Mouse (Mus musculus): ENCODE results near the gene Zfp523. TPM values are rescaled to one million over a fixed set of nuclear protein-coding genes. Genes with fewer than 3 reads are reported as not detected.

Gene Zfp523
- polyA plus RNA-seq, 1 experiment from 2014 or later: 17.3 TPM

- Histone ChIP-seq H3K4me2 (no peak overlapping the region), H3K4me3 (no peak overlapping the region), H3K4me1 (replicated peaks) (no peaks in the 10 kb centered on the region), H3K9me3 (replicated peaks) (no peaks in the 10 kb centered on the region), H3K36me3 (peaks cover 59% of the 10 kb centered on the region), H3K27me3 (no peaks in the 10 kb centered on the region), H3K9ac (no peak overlapping the region), H3K27ac (no peak overlapping the region)
- WGBS: 74% methylated on average over 3 of the region's 3 CpGs
- ATAC-seq (replicated peaks; ENCODE audit: insufficient number of reproducible peaks, insufficient read depth, low FRiP score, low read depth): no peak
Observed at GRCm38 (mm10) chr17:28193559-28193958, 16.6 kb downstream of the Zfp523 start.

GRCm38 (mm10) chr17:28195033-28195432, 18.1 kb downstream of the Zfp523 start:
- Histone ChIP-seq H3K4me1 (replicated peaks) (no peaks in the 10 kb centered on the region), H3K36me3 (peaks cover 67% of the 10 kb centered on the region), H3K9ac (no peak overlapping the region), H3K27me3 (no peaks in the 10 kb centered on the region), H3K4me2 (no peak overlapping the region), H3K9me3 (replicated peaks) (no peaks in the 10 kb centered on the region), H3K27ac (no peak overlapping the region), H3K4me3 (no peak overlapping the region)
- ATAC-seq (replicated peaks; ENCODE audit: insufficient number of reproducible peaks, insufficient read depth, low FRiP score, low read depth): no peak
- WGBS: 94% methylated on average over 10 of the region's 10 CpGs

- 79% methylated on average over 18 of the region's 18 CpGs for WGBS
- Histone ChIP-seq H3K4me1 (replicated peaks) (no peaks in the 10 kb centered on the region), H3K4me3 (no peak overlapping the region), H3K27ac (no peak overlapping the region), H3K9me3 (replicated peaks) (no peaks in the 10 kb centered on the region), H3K27me3 (no peaks in the 10 kb centered on the region), H3K9ac (no peak overlapping the region), H3K4me2 (no peak overlapping the region), H3K36me3 (peaks cover 68% of the 10 kb centered on the region; the same call in 1 of the 2 replicates)
- ATAC-seq (replicated peaks; ENCODE audit: insufficient number of reproducible peaks, insufficient read depth, low FRiP score, low read depth): no peak
Observed at GRCm38 (mm10) chr17:28197646-28198045, 20.7 kb downstream of the Zfp523 start.

GRCm38 (mm10) chr17:28201982-28202381, 25.1 kb downstream of the Zfp523 start:
- no peak; the same call in 1 of the 2 replicates for ATAC-seq (replicated peaks; ENCODE audit: insufficient number of reproducible peaks, insufficient read depth, low FRiP score, low read depth)
- peaks cover 40% of the 10 kb centered on the region; the same call in 1 of the 2 replicates for H3K36me3 ChIP-seq

GRCm38 (mm10) chr17:28204052-28204720, 27.3 kb downstream of the Zfp523 start:
- Histone ChIP-seq H3K9me3 (replicated peaks) (no peaks in the 10 kb centered on the region), H3K4me3 (no peak overlapping the region), H3K36me3 (peaks cover 31% of the 10 kb centered on the region; the same call in 1 of the 2 replicates), H3K27me3 (no peaks in the 10 kb centered on the region), H3K4me2 (no peak overlapping the region), H3K4me1 (replicated peaks) (peaks cover 20% of the 10 kb centered on the region), H3K9ac (no peak overlapping the region), H3K27ac (no peak overlapping the region)
- no peak for ATAC-seq (replicated peaks; ENCODE audit: insufficient number of reproducible peaks, insufficient read depth, low FRiP score, low read depth)
- WGBS: 41% methylated on average over 14 of the region's 14 CpGs

More at GRCm38 (mm10) chr17:28201982-28202381, 25.1 kb downstream of the Zfp523 start:
- no peaks in the 10 kb centered on the region for H3K27me3 ChIP-seq
- H3K4me3 ChIP-seq: no peak overlapping the region
- 78% methylated on average over 14 of the region's 14 CpGs for WGBS
- no peak overlapping the region for H3K9ac ChIP-seq
- H3K9me3 ChIP-seq (replicated peaks): no peaks in the 10 kb centered on the region
- H3K4me1 ChIP-seq (replicated peaks): peaks cover 7% of the 10 kb centered on the region
- no peak overlapping the region for H3K27ac ChIP-seq
- H3K4me2 ChIP-seq: no peak overlapping the region

- H3K4me3 ChIP-seq: no peak overlapping the region
- H3K27me3 ChIP-seq: no peaks in the 10 kb centered on the region
- 86% methylated on average over 8 of the region's 8 CpGs for WGBS
- ATAC-seq (replicated peaks; ENCODE audit: insufficient number of reproducible peaks, insufficient read depth, low FRiP score, low read depth): no peak
- no peak overlapping the region for H3K27ac ChIP-seq
- H3K4me1 ChIP-seq (replicated peaks): peaks cover 20% of the 10 kb centered on the region
- no peak overlapping the region for H3K4me2 ChIP-seq
- no peaks in the 10 kb centered on the region for H3K9me3 ChIP-seq (replicated peaks)
- H3K9ac ChIP-seq: no peak overlapping the region
- peaks cover 19% of the 10 kb centered on the region; the same call in 1 of the 2 replicates for H3K36me3 ChIP-seq
Observed at GRCm38 (mm10) chr17:28205443-28205842, 28.5 kb downstream of the Zfp523 start.

GRCm38 (mm10) chr17:28207092-28207491, 30.2 kb downstream of the Zfp523 start:
- Histone ChIP-seq H3K27ac (peak overlapping the region; percentile 79), H3K27me3 (no peaks in the 10 kb centered on the region), H3K4me1 (replicated peaks) (peaks cover 20% of the 10 kb centered on the region), H3K4me3 (peak overlapping the region; percentile 49; the same call in 1 of the 2 replicates), H3K36me3 (0 out of 2 replicates have a peak, but pooled peaks cover 3% of the 10 kb centered on the region), H3K9ac (peak overlapping the region; percentile 64), H3K4me2 (peak overlapping the region; percentile 69), H3K9me3 (replicated peaks) (no peaks in the 10 kb centered on the region)
- WGBS: 61% methylated on average over 8 of the region's 8 CpGs
- no peak for ATAC-seq (replicated peaks; ENCODE audit: insufficient number of reproducible peaks, insufficient read depth, low FRiP score, low read depth)

GRCm38 (mm10) chr17:28207591-28208313, 30.8 kb downstream of the Zfp523 start, which contains the start of gene Def6:
Gene Def6 (plus strand): TSS chr17:28207778.
- Histone ChIP-seq H3K4me3 (peak within 1 kb of the TSS; percentile 49), H3K9ac (peak within 1 kb of the TSS; percentile 64), H3K36me3 (no peaks in the 10 kb centered on the region), H3K9me3 (replicated peaks) (no peaks in the 10 kb centered on the region), H3K27me3 (no peaks in the 10 kb centered on the region), H3K4me2 (peak within 1 kb of the TSS; percentile 69), H3K27ac (peak within 1 kb of the TSS; percentile 79), H3K4me1 (replicated peaks) (peaks cover 20% of the 10 kb centered on the region)
- 17% methylated on average over 26 of the region's 26 CpGs for WGBS
- ATAC-seq (replicated peaks; ENCODE audit: insufficient number of reproducible peaks, insufficient read depth, low FRiP score, low read depth): peak; percentile 83

GRCm38 (mm10) chr17:28208314-28208612, 31.3 kb downstream of the Zfp523 start:
- Histone ChIP-seq H3K4me1 (replicated peaks) (peaks cover 20% of the 10 kb centered on the region), H3K4me3 (peak overlapping the region; percentile 49), H3K9me3 (replicated peaks) (no peaks in the 10 kb centered on the region), H3K4me2 (peak overlapping the region; percentile 69), H3K27me3 (no peaks in the 10 kb centered on the region), H3K9ac (peak overlapping the region; percentile 64; the same call in 1 of the 2 replicates), H3K36me3 (no peaks in the 10 kb centered on the region), H3K27ac (peak overlapping the region; percentile 79; the same call in 1 of the 2 replicates)
- ATAC-seq (replicated peaks; ENCODE audit: insufficient number of reproducible peaks, insufficient read depth, low FRiP score, low read depth): no peak
- WGBS: 78% methylated on average over 8 of the region's 8 CpGs

- Histone ChIP-seq H3K4me1 (replicated peaks) (peaks cover 20% of the 10 kb centered on the region), H3K4me2 (peak overlapping the region; percentile 15; the same call in 1 of the 2 replicates), H3K27me3 (no peaks in the 10 kb centered on the region), H3K9ac (no peak overlapping the region; the same call in 1 of the 2 replicates), H3K4me3 (peak overlapping the region; percentile 49; the same call in 1 of the 2 replicates), H3K27ac (no peak overlapping the region), H3K36me3 (no peaks in the 10 kb centered on the region), H3K9me3 (replicated peaks) (no peaks in the 10 kb centered on the region)
- no peak for ATAC-seq (replicated peaks; ENCODE audit: insufficient number of reproducible peaks, insufficient read depth, low FRiP score, low read depth)
- WGBS: 56% methylated on average over 4 of the region's 4 CpGs
Observed at GRCm38 (mm10) chr17:28209457-28210110, 32.7 kb downstream of the Zfp523 start.

- no peak for ATAC-seq (replicated peaks; ENCODE audit: insufficient number of reproducible peaks, insufficient read depth, low FRiP score, low read depth)
- Histone ChIP-seq H3K36me3 (no peaks in the 10 kb centered on the region), H3K4me2 (no peak overlapping the region), H3K9ac (no peak overlapping the region), H3K4me1 (replicated peaks) (peaks cover 13% of the 10 kb centered on the region), H3K9me3 (replicated peaks) (no peaks in the 10 kb centered on the region), H3K27me3 (peaks cover 2% of the 10 kb centered on the region; the same call in 1 of the 2 replicates), H3K4me3 (no peak overlapping the region), H3K27ac (no peak overlapping the region)
- 67% methylated on average over 6 of the region's 6 CpGs for WGBS
Observed at GRCm38 (mm10) chr17:28211921-28212341, 35.0 kb downstream of the Zfp523 start.
